Mouse (Mus musculus) embryonic fibroblast, embryonic 13.5 days (primary cell): ENCODE data around the gene Atp13a2.

Experiments
- CTCF ChIP-seq: IDR thresholded peaks from 2 replicates; pipeline ENCODE4 v1.5.1; 2011; ENCODE audit warnings: mild to moderate bottlenecking, control low read depth, low read length, moderate library complexity, borderline replicate concordance; ENCODE audit not compliant: insufficient read depth
- POLR2A ChIP-seq: IDR thresholded peaks from 2 replicates; pipeline ENCODE4 v1.6.1; 2011; ENCODE audit warnings: low read depth, mild to moderate bottlenecking, control low read depth, low read length, moderate library complexity

DNA sequence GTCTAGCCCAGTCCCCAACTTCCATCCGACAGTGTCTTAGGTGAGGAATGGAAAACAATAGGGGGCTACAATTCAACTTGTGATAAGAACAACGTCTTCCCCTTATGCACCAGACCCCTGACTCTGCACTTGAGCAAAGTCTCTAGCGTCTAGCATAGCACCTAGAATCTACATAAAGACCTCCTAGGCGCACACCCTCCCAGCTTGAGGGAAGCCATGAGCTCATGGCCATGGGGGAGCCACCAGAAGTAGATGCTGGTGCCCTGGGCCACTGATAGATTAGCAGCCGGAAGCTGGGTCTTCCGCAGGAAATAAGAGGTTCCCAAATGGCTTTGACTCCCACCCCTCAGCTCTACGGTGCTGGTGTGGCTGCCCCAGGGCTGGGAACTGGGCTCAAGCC lies 803 bp downstream of the Atp13a2 start:
- TF ChIP-seq POLR2A (no peak), CTCF (no peak)
